Mouse (Mus musculus) heart, postnatal 14 days (tissue): ENCODE results near the gene Tipin. TPM values are rescaled to one million over a fixed set of nuclear protein-coding genes. Genes with fewer than 3 reads are reported as not detected.

Experiments
- DNase-seq, 2 experiments: peaks; one replicate each; pipeline ENCODE4 v3.0.0; 2021 to 2022
- intact Hi-C: fragments of 180-260 bp; cut with DNase I; formaldehyde crosslinking; loops from one replicate; pipeline ENCODE4 v1.15.1; 2025
- long read RNA-seq, 2 experiments: library from polyadenylated mRNA; stranded (forward); transcript quantifications; one replicate each; pipeline ENCODE4 v2.0.0; 2021
- total RNA-seq, 2 experiments: library from RNA; stranded (reverse); gene quantifications; 2 replicates each; pipeline ENCODE4 v1.2.3; 2021

The Tipin gene
- total RNA-seq = 10 to 100 TPM; 11.2 to 12.1 TPM
- long read RNA-seq, experiment 1, partial matches to known transcripts = 2 of 14 reads
- long read RNA-seq, experiment 1, other reads (novel, unspliced or antisense) = 9 of 14 reads
- long read RNA-seq, experiment 2, partial matches to known transcripts = 1 of 17 reads
- long read RNA-seq, experiment 2, other reads (novel, unspliced or antisense) = 15 of 17 reads

DNA sequence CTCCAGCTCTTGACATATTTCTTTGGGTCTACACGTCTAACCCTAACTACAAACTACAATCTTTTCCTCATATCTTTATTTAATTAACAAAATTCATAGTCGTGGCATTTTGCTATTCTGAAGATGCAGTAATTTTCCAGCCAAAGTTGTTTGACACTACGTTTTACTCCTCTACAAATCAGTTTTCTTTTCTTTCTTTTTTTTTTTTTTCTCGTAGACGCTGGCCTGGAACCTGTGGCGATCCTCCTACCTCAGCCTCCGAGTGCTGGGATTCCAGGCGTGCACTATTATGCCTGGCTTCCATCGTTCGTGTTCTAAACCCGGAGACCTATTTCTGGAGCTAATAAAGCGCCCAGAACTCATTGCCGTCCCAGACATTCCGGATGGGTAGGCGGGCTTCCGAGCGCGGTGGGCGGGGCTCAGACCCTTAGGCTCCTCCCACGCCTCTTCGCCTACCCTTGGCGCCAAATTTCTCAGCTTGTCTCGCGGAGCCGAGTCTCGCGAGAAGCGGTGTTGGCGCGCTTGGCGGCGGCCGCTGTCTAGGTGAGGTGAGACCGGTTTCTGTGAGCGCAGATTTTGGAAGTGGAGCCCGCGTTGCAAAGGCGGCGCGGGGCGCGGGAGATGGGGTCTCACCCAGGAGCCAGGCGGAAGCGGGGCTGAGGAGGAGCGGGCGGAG lies at the start of gene Tipin:
Gene Tipin (plus strand): TSS at position 477 of the 676 bp plus-strand sequence.
- DNase-seq = peak; percentile 96 to 98
- intact Hi-C loops = no loop called here

DNA sequence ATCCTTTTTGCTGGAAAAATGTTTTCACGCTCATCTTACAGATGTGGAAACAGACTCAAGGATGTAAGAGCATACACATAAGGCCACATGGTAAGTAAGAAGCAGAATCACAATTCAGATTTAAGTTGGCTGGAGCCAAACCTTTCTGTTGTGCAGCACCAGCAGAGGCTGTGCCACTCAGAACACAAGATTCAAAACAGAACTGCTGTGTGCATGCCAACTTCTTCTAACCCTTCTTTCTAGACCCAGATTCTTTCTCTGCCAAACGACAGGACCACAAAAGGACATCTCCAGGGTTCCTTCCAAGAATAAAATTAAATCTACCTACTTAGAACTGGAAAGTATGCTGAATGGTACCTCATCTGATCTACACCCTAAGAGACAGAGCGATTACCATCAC lies 49.7 kb upstream of the Tipin start:
- DNase-seq = no peak
- intact Hi-C loops = loop anchor here (2.0 kb wide), 1 partner anchor 21 kb away; the partner anchor contains the start of gene Map2k1

GRCm38 (mm10) chr9:64232257-64232957 lies 49.0 kb upstream of the Tipin start:
- intact Hi-C loops = no loop called here
- peak; percentile 47 to 67 for DNase-seq

GRCm38 (mm10) chr9:64233656-64234055 lies 47.7 kb upstream of the Tipin start:
- DNase-seq = peak in 1 of 2 experiments; percentile 9
- intact Hi-C loops = no loop called here

DNA sequence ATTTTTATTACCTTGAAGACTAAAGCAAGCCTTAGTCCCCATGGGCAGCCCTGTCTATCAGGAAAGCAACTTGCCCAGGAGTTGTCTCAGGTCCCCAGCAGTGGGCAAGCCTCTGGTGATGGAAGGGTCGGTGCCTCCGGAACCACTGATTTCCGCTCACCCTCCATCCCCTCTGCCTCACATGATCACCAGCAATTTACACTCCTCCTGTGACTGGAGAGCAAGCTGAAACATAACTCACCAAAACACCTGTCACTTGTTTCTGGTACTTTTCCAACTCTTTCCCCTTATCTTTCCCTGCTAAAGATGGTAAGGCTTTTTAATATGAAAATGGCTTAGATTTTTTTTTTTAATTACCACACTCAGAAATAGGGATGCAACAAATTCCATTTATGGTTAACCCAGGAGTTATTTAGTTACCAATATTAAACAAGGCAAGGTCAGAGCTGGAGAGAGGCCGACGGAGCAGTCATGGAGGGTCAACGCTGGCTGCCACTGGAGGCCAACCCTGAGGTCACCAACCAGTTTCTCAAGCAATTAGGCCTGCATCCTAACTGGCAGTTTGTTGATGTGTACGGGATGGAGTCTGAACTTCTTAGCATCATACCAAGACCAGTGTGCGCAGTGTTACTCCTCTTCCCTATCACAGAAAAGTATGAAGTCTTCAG lies 46.5 kb upstream of the Tipin start, which contains the start of gene Uchl4:
Gene Uchl4 (plus strand): TSS at position 434 of the 668 bp plus-strand sequence.
- no peak for DNase-seq
- intact Hi-C loops = no loop called here

GRCm38 (mm10) chr9:64236056-64236455 lies 45.3 kb upstream of the Tipin start:
- DNase-seq = no peak
- intact Hi-C loops = no loop called here

DNA sequence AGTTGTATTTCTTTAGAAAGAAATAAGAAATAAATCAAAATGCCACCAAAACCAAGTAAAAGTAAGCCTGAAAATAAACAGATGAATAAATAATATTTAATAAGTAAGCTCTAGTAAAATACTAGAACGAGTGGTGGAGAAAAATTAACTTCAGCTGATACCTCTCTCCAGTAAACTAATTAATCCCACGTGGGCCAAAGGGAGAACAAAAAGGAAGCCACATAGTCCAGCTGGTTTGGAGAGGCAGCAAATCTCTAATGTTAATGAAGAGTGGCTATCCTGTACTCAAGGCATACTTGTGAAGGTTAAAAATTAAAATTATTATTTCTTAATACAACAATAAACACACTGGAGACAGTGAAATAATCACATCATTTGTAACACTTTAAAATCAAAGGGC lies 41.3 kb upstream of the Tipin start:
- intact Hi-C loops = no loop called here

GRCm38 (mm10) chr9:64240681-64241080 lies 40.7 kb upstream of the Tipin start:
- intact Hi-C loops = no loop called here
- peak; percentile 16 to 35 for DNase-seq

More for the DNA sequence above, 41.3 kb upstream of the Tipin start:
- DNase-seq = no peak

- intact Hi-C loops = no loop called here
- DNase-seq = no peak
Observed at GRCm38 (mm10) chr9:64242381-64242831, 39.0 kb upstream of the Tipin start.

GRCm38 (mm10) chr9:64249371-64249770 lies 32.0 kb upstream of the Tipin start:
- intact Hi-C loops = no loop called here
- DNase-seq = no peak

- intact Hi-C loops = loop anchor here (5.0 kb wide), 1 partner anchor 33 kb away; no protein-coding TSS in a partner anchor
- DNase-seq = no peak
Observed at GRCm38 (mm10) chr9:64250111-64250730, 31.2 kb upstream of the Tipin start.

GRCm38 (mm10) chr9:64252591-64253020 lies 28.8 kb upstream of the Tipin start:
- intact Hi-C loops = loop anchor here (1.0 to 5.0 kb wide), 3 partner anchors 22 to 73 kb away; partner anchors contain the start of gene Snapc5
- peak; percentile 25 to 39 for DNase-seq

DNA sequence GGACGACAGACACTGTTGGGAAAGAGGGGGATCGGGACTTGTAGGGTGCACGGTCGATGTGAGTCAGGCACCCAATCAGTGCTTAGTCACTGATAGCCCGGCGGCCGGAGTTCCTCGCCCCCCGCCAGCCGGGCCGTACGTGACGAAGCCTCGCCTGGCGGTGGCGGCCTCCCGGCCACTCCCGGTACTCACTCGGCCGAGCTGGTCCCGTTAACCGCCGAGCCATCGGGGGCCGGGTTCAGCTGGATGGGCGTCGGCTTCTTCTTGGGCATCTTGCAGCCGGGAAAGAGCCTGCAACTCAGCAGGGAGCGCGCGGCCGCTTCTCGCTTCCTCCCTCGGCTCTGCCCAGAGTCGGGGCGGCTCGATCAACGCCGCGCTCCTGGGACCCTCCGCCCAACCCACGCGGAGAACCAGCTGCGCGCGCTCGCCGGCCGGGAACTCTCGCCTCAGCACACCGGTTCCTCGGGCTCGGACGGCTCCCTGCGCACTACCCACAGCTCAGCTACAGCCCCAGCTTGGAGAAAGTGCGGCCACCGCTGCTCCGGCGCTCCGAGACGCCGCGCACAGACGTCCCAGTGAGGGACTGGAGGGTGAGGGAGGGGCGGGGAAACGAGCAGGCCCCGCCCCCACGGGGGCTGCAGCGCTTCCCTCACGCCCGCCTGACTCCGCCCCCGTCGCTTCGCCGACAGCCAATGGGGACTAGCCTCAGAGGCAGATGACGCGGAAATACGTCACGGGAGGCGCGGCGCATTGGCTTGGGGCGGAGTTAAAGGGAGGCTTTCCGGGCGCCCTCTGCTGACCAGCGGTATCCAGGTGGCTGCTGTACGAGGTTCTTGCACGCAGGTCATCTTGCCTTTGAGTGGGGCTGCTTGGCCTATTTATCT lies 28.1 kb upstream of the Tipin start, which contains the start of gene Map2k1:
Gene Map2k1 (minus strand): TSS at position 611 of the 884 bp plus-strand sequence.
- intact Hi-C loops = loop anchor here (1.0 to 5.0 kb wide), 3 partner anchors 22 to 74 kb away; partner anchors contain the start of gene Snapc5
- DNase-seq = peak; percentile 100

- DNase-seq = no peak
- intact Hi-C loops = no loop called here
Observed at GRCm38 (mm10) chr9:64255422-64255821, 26.0 kb upstream of the Tipin start.

GRCm38 (mm10) chr9:64256204-64256603 lies 25.2 kb upstream of the Tipin start:
- DNase-seq = no peak
- intact Hi-C loops = no loop called here

- intact Hi-C loops = no loop called here
- DNase-seq = no peak
Observed at GRCm38 (mm10) chr9:64259906-64260305, 21.5 kb upstream of the Tipin start.

DNA sequence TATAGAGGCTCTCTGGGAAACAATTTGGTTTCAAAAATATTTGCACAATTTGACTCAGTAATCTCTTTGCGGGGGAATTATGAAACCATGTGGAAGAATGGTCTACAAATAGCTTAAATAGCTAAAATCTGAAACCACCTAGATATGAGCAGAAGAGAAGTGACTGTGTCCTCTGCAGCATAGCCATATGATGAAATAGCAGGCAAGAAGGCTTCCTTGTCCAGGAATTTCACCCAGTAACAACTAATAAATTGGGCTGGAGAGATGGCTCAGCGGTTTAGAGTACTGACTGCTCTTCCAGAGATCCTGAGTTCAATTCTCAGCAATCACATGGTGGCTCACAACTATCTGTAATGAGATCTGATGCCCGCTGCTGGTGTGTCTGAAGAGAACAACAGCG lies 20.4 kb upstream of the Tipin start:
- intact Hi-C loops = no loop called here
- DNase-seq = no peak

DNA sequence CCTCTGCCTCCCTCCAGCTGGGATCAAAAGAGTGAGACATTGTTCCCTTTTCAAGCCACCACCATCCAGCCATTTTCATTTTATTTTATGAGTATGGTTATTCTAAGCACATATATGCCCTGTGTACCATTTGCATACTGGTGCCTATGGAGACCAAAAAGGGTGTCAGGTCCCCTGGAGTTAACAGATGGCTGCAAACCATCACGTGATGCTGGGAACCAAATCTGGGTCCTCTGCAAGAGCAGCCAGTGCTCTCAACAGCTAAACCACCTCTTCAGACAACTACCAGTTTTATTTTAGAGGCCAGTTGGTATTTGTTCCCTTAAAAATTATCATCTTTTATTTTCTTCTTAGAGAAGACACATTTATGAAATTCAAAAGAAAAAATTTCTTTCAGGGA lies 16.6 kb upstream of the Tipin start:
- intact Hi-C loops = no loop called here
- no peak for DNase-seq

- DNase-seq = no peak
Observed at GRCm38 (mm10) chr9:64267231-64267630, 14.2 kb upstream of the Tipin start.

More at GRCm38 (mm10) chr9:64267231-64267630, 14.2 kb upstream of the Tipin start:
- intact Hi-C loops = no loop called here
